Mouse (Mus musculus): ENCODE results near the gene Gm10197. TPM values are rescaled to one million over a fixed set of nuclear protein-coding genes. Genes with fewer than 3 reads are reported as not detected.
A peak's percentile ranks its signal among the peaks of the same experiment; 100 is the strongest.

The Gm10197 gene
- polyA plus RNA-seq, 1 experiment, result not detected

- no peaks in the 10 kb centered on the region for H3K36me3 ChIP-seq (ENCODE audit: control insufficient read depth, insufficient read depth)
- no peaks in the 10 kb centered on the region for H3K27me3 ChIP-seq (ENCODE audit: control insufficient read depth, insufficient read depth, insufficient read length)
- peak overlapping the region; percentile 51 for H3K4me3 ChIP-seq (ENCODE audit: insufficient read depth, poor library complexity, severe bottlenecking)
- no peak for TF ChIP-seq FOSL1 (IDR thresholded peaks at IDR 0.05; ENCODE audit: insufficient read depth, low read length, poor library complexity, severe bottlenecking)
- TF ChIP-seq CTCF (IDR thresholded peaks at IDR 0.05; ENCODE audit: control insufficient read depth, insufficient read depth, insufficient read length), result peak; percentile 89
- no peak for TF ChIP-seq MYOG (IDR thresholded peaks at IDR 0.05; ENCODE audit: control insufficient read depth, extremely low read depth, insufficient read length)
- peak overlapping the region; percentile 76 for H3ac ChIP-seq (ENCODE audit: control insufficient read depth, insufficient read length, low read depth)
- peaks cover 1% of the 10 kb centered on the region for H3K79me3 ChIP-seq (ENCODE audit: low read depth)
- no peaks in the 10 kb centered on the region for H3K79me2 ChIP-seq (ENCODE audit: control insufficient read depth, insufficient read depth)
Measured at GRCm38 (mm10) chr19:53329221-53329991, 42.2 kb downstream of the Gm10197 start.

DNA sequence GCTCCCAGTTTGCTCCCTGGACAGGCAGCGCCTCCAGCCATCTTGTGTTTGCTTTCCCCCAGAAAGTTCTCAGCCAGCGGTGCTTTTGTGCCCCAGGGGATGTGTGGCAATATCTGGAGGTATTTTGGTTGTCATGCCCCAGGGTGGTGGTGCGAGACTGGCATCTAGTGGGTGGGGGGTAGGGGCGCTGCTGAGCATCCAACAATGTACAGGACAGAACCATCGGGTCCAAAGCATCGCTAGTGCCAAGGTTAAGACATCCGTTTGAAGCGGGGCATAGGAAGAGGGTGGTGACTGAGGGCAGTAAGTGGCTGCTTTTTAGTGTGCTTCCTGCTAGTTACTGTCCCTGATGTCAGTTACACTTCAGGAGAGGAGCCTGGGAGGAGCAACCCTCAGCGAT is 43.5 kb downstream of the Gm10197 start:
- TF ChIP-seq MYOG (IDR thresholded peaks at IDR 0.05; ENCODE audit: control insufficient read depth, extremely low read depth, insufficient read length), result no peak
- TF ChIP-seq FOSL1 (IDR thresholded peaks at IDR 0.05; ENCODE audit: insufficient read depth, low read length, poor library complexity, severe bottlenecking), result no peak
- no peak for TF ChIP-seq CTCF (IDR thresholded peaks at IDR 0.05; ENCODE audit: control insufficient read depth, insufficient read depth, insufficient read length)

GRCm38 (mm10) chr19:53325578-53326295 is 45.8 kb downstream of the Gm10197 start:
- H3K36me3 ChIP-seq (ENCODE audit: control insufficient read depth, insufficient read depth), result no peaks in the 10 kb centered on the region
- peaks cover 1% of the 10 kb centered on the region for H3K79me3 ChIP-seq (ENCODE audit: low read depth)
- peak overlapping the region; percentile 14 for H3K4me3 ChIP-seq (ENCODE audit: insufficient read depth, poor library complexity, severe bottlenecking)
- H3K79me2 ChIP-seq (ENCODE audit: control insufficient read depth, insufficient read depth), result no peaks in the 10 kb centered on the region
- TF ChIP-seq CTCF (IDR thresholded peaks at IDR 0.05; ENCODE audit: control insufficient read depth, insufficient read depth, insufficient read length) (no peak), USF1 (IDR thresholded peaks at IDR 0.05; ENCODE audit: low read depth) (no peak)
- H3ac ChIP-seq (ENCODE audit: control insufficient read depth, insufficient read length, low read depth), result peak overlapping the region; percentile 51
- no peaks in the 10 kb centered on the region for H3K27me3 ChIP-seq (ENCODE audit: control insufficient read depth, insufficient read depth, insufficient read length)

More for the DNA sequence above, 43.5 kb downstream of the Gm10197 start:
- Histone ChIP-seq H3K79me3 (ENCODE audit: low read depth) (peaks cover 1% of the 10 kb centered on the region), H3ac (ENCODE audit: control insufficient read depth, insufficient read length, low read depth) (no peak overlapping the region), H3K79me2 (ENCODE audit: control insufficient read depth, insufficient read depth) (no peaks in the 10 kb centered on the region), H3K27me3 (ENCODE audit: control insufficient read depth, insufficient read depth, insufficient read length) (no peaks in the 10 kb centered on the region), H3K36me3 (ENCODE audit: control insufficient read depth, insufficient read depth) (no peaks in the 10 kb centered on the region), H3K4me3 (ENCODE audit: insufficient read depth, poor library complexity, severe bottlenecking) (no peak overlapping the region)

DNA sequence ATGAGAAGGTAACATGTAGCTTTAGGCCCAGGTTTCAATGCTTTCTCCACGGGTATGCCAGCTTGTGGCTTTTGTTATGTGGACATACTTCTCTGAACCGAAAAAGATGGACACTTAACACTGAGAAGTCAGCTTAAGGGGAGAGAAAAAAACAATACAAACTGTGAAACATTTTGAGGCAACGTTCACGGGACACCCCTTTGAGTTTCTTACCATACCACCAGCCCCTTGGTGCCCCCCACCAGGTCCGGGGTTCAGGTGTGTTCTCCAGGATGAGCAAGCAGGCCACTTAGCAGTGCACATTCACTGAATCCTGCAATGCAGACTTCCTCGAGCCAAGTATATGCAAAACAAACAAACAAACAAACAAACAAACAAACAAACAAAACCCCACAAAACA is 46.7 kb downstream of the Gm10197 start:
- peaks cover 1% of the 10 kb centered on the region for H3K79me3 ChIP-seq (ENCODE audit: low read depth)

GRCm38 (mm10) chr19:53322438-53323048 is 49.0 kb downstream of the Gm10197 start:
- H3ac ChIP-seq (ENCODE audit: control insufficient read depth, insufficient read length, low read depth), result no peak overlapping the region
- no peak overlapping the region for H3K4me3 ChIP-seq (ENCODE audit: insufficient read depth, poor library complexity, severe bottlenecking)
- TF ChIP-seq FOSL1 (IDR thresholded peaks at IDR 0.05; ENCODE audit: insufficient read depth, low read length, poor library complexity, severe bottlenecking) (no peak), CEBPB (IDR thresholded peaks at IDR 0.05; ENCODE audit: low read depth) (no peak), CTCF (IDR thresholded peaks at IDR 0.05; ENCODE audit: control insufficient read depth, insufficient read depth, insufficient read length) (no peak), MYOD1 (IDR thresholded peaks at IDR 0.05; ENCODE audit: control insufficient read depth, insufficient read length, low read depth) (no peak), MYOG (IDR thresholded peaks at IDR 0.05; ENCODE audit: control insufficient read depth, extremely low read depth, insufficient read length) (no peak), USF1 (IDR thresholded peaks at IDR 0.05; ENCODE audit: low read depth) (no peak), MAX (IDR thresholded peaks at IDR 0.05) (no peak)
- H3K79me3 ChIP-seq (ENCODE audit: low read depth), result peaks cover 1% of the 10 kb centered on the region
- H3K36me3 ChIP-seq (ENCODE audit: control insufficient read depth, insufficient read depth), result no peaks in the 10 kb centered on the region
- H3K27me3 ChIP-seq (ENCODE audit: control insufficient read depth, insufficient read depth, insufficient read length), result no peaks in the 10 kb centered on the region
- no peaks in the 10 kb centered on the region for H3K79me2 ChIP-seq (ENCODE audit: control insufficient read depth, insufficient read depth)

More for the DNA sequence above, 46.7 kb downstream of the Gm10197 start:
- Histone ChIP-seq H3K36me3 (ENCODE audit: control insufficient read depth, insufficient read depth) (no peaks in the 10 kb centered on the region), H3K4me3 (ENCODE audit: insufficient read depth, poor library complexity, severe bottlenecking) (no peak overlapping the region), H3ac (ENCODE audit: control insufficient read depth, insufficient read length, low read depth) (no peak overlapping the region), H3K27me3 (ENCODE audit: control insufficient read depth, insufficient read depth, insufficient read length) (no peaks in the 10 kb centered on the region), H3K79me2 (ENCODE audit: control insufficient read depth, insufficient read depth) (no peaks in the 10 kb centered on the region)
- no peak for TF ChIP-seq MYOD1 (IDR thresholded peaks at IDR 0.05; ENCODE audit: control insufficient read depth, insufficient read length, low read depth)
- TF ChIP-seq USF1 (IDR thresholded peaks at IDR 0.05; ENCODE audit: low read depth), result no peak
- no peak for TF ChIP-seq FOSL1 (IDR thresholded peaks at IDR 0.05; ENCODE audit: insufficient read depth, low read length, poor library complexity, severe bottlenecking)
- TF ChIP-seq MAX (IDR thresholded peaks at IDR 0.05), result no peak
- TF ChIP-seq CEBPB (IDR thresholded peaks at IDR 0.05; ENCODE audit: low read depth), result no peak
- no peak for TF ChIP-seq CTCF (IDR thresholded peaks at IDR 0.05; ENCODE audit: control insufficient read depth, insufficient read depth, insufficient read length)
- no peak for TF ChIP-seq MYOG (IDR thresholded peaks at IDR 0.05; ENCODE audit: control insufficient read depth, extremely low read depth, insufficient read length)

Other genes starting within 250 kb of the Gm10197 start
- 1.6 TPM for gene Add3, start 231.3 kb downstream of the Gm10197 start, polyA plus RNA-seq (2012; fragmentation: generic; extraction: Trizol)
- gene Mxi1, start 61.2 kb downstream of the Gm10197 start, polyA plus RNA-seq (2012; fragmentation: generic; extraction: Trizol), result 10.5 TPM
- gene Smndc1, start 18.8 kb upstream of the Gm10197 start, polyA plus RNA-seq (2012; fragmentation: generic; extraction: Trizol), result 31.9 TPM
- 22.5 TPM for gene Dusp5, start 157.3 kb upstream of the Gm10197 start, polyA plus RNA-seq (2012; fragmentation: generic; extraction: Trizol)
- 17.0 TPM for gene Nutf2-ps1, start 217.3 kb upstream of the Gm10197 start, polyA plus RNA-seq (2012; fragmentation: generic; extraction: Trizol)
- 10.1 TPM for gene Smc3, start 228.6 kb upstream of the Gm10197 start, polyA plus RNA-seq (2012; fragmentation: generic; extraction: Trizol)

All from C2C12 (cell line).